Mouse (Mus musculus) MEL (cell line): ENCODE measurements around the gene Sgsm2. TPM values are rescaled to one million over a fixed set of nuclear protein-coding genes. Genes with fewer than 3 reads are reported as not detected.

Experiments
- DNase-seq: peaks from one replicate; pipeline ENCODE4 v3.0.0; 2011; ENCODE audit warnings: low read depth, low spot score
- H3K27ac ChIP-seq: 2 replicates; pipeline ENCODE4 v1.5.1; 2012; ENCODE audit warnings: low read depth, mild to moderate bottlenecking, control low read depth, low read length, moderate library complexity; ENCODE audit not compliant: control insufficient read depth
- H3K27me3 ChIP-seq, 2 experiments: fragments of 150-350 bp in 1 of 2; sonication (generic) in 1 of 2; 2 replicates each; pipeline ENCODE4 v1.6.1; 2012; ENCODE audit warnings: low read length in 2 of 2, mild to moderate bottlenecking in 2 of 2, improper control_type of control experiment in 1 of 2, moderate library complexity in 1 of 2; ENCODE audit not compliant: insufficient read depth in 2 of 2, control insufficient read depth in 1 of 2
- H3K36me3 ChIP-seq, 2 experiments: 2 replicates each; pipeline ENCODE4 v1.6.1; 2012 to 2014; ENCODE audit warnings: low read length in 2 of 2, improper control_type of control experiment in 1 of 2, inconsistent platforms in 1 of 2, mild to moderate bottlenecking in 1 of 2; ENCODE audit not compliant: insufficient read depth in 2 of 2, control insufficient read depth in 1 of 2
- H3K4me1 ChIP-seq, 2 experiments: fragments of 150-350 bp in 1 of 2; sonication (generic) in 1 of 2; 2 replicates each; pipeline ENCODE4 v1.6.1; 2012; ENCODE audit warnings: low read length in 2 of 2, improper control_type of control experiment in 1 of 2, mild to moderate bottlenecking in 1 of 2; ENCODE audit not compliant: insufficient read depth in 2 of 2, control insufficient read depth in 1 of 2
- H3K4me3 ChIP-seq, 2 experiments: fragments of 150-350 bp in 1 of 2; sonication (generic) in 1 of 2; 2 replicates each; pipeline ENCODE4 v1.5.1; 2012; ENCODE audit warnings: low read depth in 2 of 2, low read length in 2 of 2, mild to moderate bottlenecking in 2 of 2, moderate library complexity in 2 of 2, control low read depth in 1 of 2, improper control_type of control experiment in 1 of 2; ENCODE audit not compliant: control insufficient read depth in 1 of 2, insufficient read depth in 1 of 2
- H3K79me2 ChIP-seq: 2 replicates; pipeline ENCODE4 v1.6.1; 2012; ENCODE audit warnings: mild to moderate bottlenecking, low read length, moderate library complexity; ENCODE audit not compliant: control insufficient read depth, poor library complexity, insufficient read depth
- H3K9ac ChIP-seq: 2 replicates; pipeline ENCODE4 v1.6.1; 2012; ENCODE audit warnings: low read depth, mild to moderate bottlenecking, control low read depth, low read length, moderate library complexity; ENCODE audit not compliant: control insufficient read depth, poor library complexity, severe bottlenecking
- H3K9me3 ChIP-seq: fragments of 150-350 bp; sonication (generic); replicated peaks from 2 replicates; pipeline ENCODE4 v1.6.1; 2012; ENCODE audit warnings: mild to moderate bottlenecking, low read length, improper control_type of control experiment, moderate library complexity; ENCODE audit not compliant: insufficient read depth
- BHLHE40 ChIP-seq: IDR thresholded peaks from 2 replicates; pipeline ENCODE4 v1.6.1; 2012; ENCODE audit warnings: low read depth, mild to moderate bottlenecking, inconsistent platforms, low read length, improper control_type of control experiment, borderline replicate concordance
- CHD1 ChIP-seq: IDR thresholded peaks from 2 replicates; pipeline ENCODE4 v1.6.1; 2012; ENCODE audit warnings: low read depth, mild to moderate bottlenecking, inconsistent platforms, low read length, improper control_type of control experiment
- E2F4 ChIP-seq: IDR thresholded peaks from 2 replicates; pipeline ENCODE4 v1.6.1; 2011; ENCODE audit warnings: low read depth, low read length, improper control_type of control experiment, borderline replicate concordance
- ELF1 ChIP-seq: IDR thresholded peaks from 2 replicates; pipeline ENCODE4 v1.6.1; 2014; ENCODE audit warnings: low read depth, mild to moderate bottlenecking, inconsistent platforms, low read length, improper control_type of control experiment, moderate library complexity
- EP300 ChIP-seq, 2 experiments: IDR thresholded peaks; 2 replicates each; pipeline ENCODE4 v1.6.1; 2011; ENCODE audit warnings: improper control_type of control experiment in 2 of 2, low read length in 2 of 2, low read depth in 1 of 2, mild to moderate bottlenecking in 1 of 2
- GABPA ChIP-seq: IDR thresholded peaks from 2 replicates; pipeline ENCODE4 v1.6.1; 2012; ENCODE audit warnings: low read depth, mild to moderate bottlenecking, inconsistent platforms, low read length, improper control_type of control experiment, moderate library complexity
- GATA1 ChIP-seq: IDR thresholded peaks from 2 replicates; pipeline ENCODE4 v1.6.1; 2011; ENCODE audit warnings: low read depth, low read length, improper control_type of control experiment
- HCFC1 ChIP-seq: IDR thresholded peaks from 2 replicates; pipeline ENCODE4 v1.6.1; 2012; ENCODE audit warnings: low read depth, mild to moderate bottlenecking, inconsistent platforms, low read length, improper control_type of control experiment, moderate library complexity
- JUND ChIP-seq: IDR thresholded peaks from 2 replicates; pipeline ENCODE4 v1.6.1; 2011; ENCODE audit warnings: low read depth, mild to moderate bottlenecking, improper control_type of control experiment, low read length
- KAT2A ChIP-seq: conservative IDR thresholded peaks from 2 replicates; pipeline ENCODE4 v1.6.1; 2012; ENCODE audit warnings: low read depth, low read length, improper control_type of control experiment, inconsistent platforms
- MYB ChIP-seq: IDR thresholded peaks from 2 replicates; pipeline ENCODE4 v1.6.1; 2011; ENCODE audit warnings: mild to moderate bottlenecking, low read depth, low read length, improper control_type of control experiment
- POLR2A ChIP-seq, 2 experiments: IDR thresholded peaks; 2 replicates each; pipeline ENCODE4 v1.6.1; 2011 to 2012; ENCODE audit warnings: low read length in 2 of 2, mild to moderate bottlenecking in 2 of 2, control low read depth in 1 of 2, improper control_type of control experiment in 1 of 2, low read depth in 1 of 2, moderate library complexity in 1 of 2; ENCODE audit not compliant: control insufficient read depth in 1 of 2, insufficient read depth in 1 of 2, poor library complexity in 1 of 2
- POLR2AphosphoS5 ChIP-seq: IDR thresholded peaks from 2 replicates; pipeline ENCODE4 v1.6.1; 2012; ENCODE audit warnings: low read depth, borderline replicate concordance, mild to moderate bottlenecking, inconsistent platforms, low read length, moderate library complexity, mixed read lengths
- RAD21 ChIP-seq: IDR thresholded peaks from 2 replicates; pipeline ENCODE4 v1.6.1; 2011; ENCODE audit warnings: mild to moderate bottlenecking, low read depth, low read length, improper control_type of control experiment
- RCOR1 ChIP-seq: IDR thresholded peaks from 2 replicates; pipeline ENCODE4 v1.6.1; 2012; ENCODE audit warnings: low read depth, mild to moderate bottlenecking, inconsistent platforms, low read length, improper control_type of control experiment
- SMC3 ChIP-seq: IDR thresholded peaks from 2 replicates; pipeline ENCODE4 v1.6.1; 2011; ENCODE audit warnings: low read depth, low read length, improper control_type of control experiment
- TBP ChIP-seq: IDR thresholded peaks from 2 replicates; pipeline ENCODE4 v1.8.0; 2011; ENCODE audit warnings: low read depth, low read length, improper control_type of control experiment
- UBTF ChIP-seq: IDR thresholded peaks from 2 replicates; pipeline ENCODE4 v1.6.1; 2012; ENCODE audit warnings: low read depth, mild to moderate bottlenecking, inconsistent platforms, low read length, improper control_type of control experiment, moderate library complexity, borderline replicate concordance; ENCODE audit not compliant: insufficient read depth
- ZMIZ1 ChIP-seq: IDR thresholded peaks from 2 replicates; pipeline ENCODE4 v1.6.1; 2012; ENCODE audit warnings: low read depth, mild to moderate bottlenecking, inconsistent platforms, low read length, improper control_type of control experiment, moderate library complexity
- polyA plus RNA-seq, 2 experiments: library from polyadenylated mRNA; stranded (reverse) in 1 of 2; unstranded in 1 of 2; fragments of >175 nt in 1 of 2; fragments of >200 nt in 1 of 2; gene quantifications; 2 replicates each; pipeline versions ENCODE4 v1.2.1 to v1.2.4; 2012; ENCODE audit warnings: low replicate concordance in 2 of 2, low read depth in 1 of 2; ENCODE audit not compliant: insufficient read length in 2 of 2, insufficient read depth in 1 of 2, missing spikeins in 1 of 2
- total RNA-seq: library from RNA; depleted of rRNA; stranded (reverse); fragments of 300-350 nt; gene quantifications from 2 replicates; pipeline ENCODE4 v1.2.3, GENCODE M21; 2012

The Sgsm2 gene
- total and polyA plus RNA-seq, 3 experiments: 7.2 to 15.1 TPM; not detected in 1

DNA sequence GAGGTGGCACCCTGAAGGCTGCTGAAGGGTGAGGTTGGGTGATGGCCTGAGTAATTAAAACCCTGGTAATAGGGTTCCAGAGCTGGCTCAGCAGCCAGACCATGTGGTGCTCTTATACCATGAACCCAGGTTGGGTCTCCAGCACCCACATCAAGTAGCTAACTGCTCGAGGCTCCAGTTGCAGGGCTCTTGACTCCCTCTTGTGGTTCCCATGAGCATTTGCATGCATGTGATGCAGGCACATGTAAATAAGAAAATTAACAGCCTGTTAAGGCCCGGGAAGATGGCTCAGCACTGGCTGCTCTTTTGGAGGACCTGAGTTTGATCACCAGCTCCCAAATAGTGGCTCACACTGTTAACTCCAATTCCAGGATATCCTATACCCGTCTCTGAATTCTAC lies 51.1 kb downstream of the Sgsm2 start (continued):
- peak; percentile 70 for TF ChIP-seq SMC3
- TF ChIP-seq ELF1: no peak

DNA sequence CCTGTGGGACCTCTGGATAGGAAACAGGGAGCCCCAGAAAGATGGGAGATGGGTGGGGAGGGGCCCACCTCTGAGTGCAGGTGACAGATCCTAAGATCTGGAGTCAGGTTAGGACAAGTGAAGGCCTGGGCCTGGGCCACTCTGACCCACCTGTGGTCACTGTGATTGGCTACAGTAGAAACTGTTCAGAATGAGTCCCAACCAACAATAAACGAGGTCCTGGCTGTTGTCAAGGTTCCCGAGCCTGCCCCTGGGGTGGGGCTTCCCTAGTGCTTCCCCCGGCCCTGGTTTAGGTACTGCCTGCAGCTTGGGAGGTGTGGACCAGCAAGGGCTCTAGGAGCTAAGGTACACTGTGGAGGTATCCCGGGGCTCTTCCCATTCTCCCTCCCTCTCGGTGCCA lies 53.1 kb downstream of the Sgsm2 start:
- peaks cover 0 to 4% of the 10 kb centered on the region in 2 experiments; a peak in 2 of 4 replicates for H3K36me3 ChIP-seq
- no peak overlapping the region for H3K9ac ChIP-seq
- no peak overlapping the region for H3K27ac ChIP-seq
- DNase-seq: no peak
- H3K79me2 ChIP-seq: peaks cover 12% of the 10 kb centered on the region
- peaks cover 3 to 9% of the 10 kb centered on the region in 2 experiments; a peak in 3 of 4 replicates for H3K4me1 ChIP-seq
- H3K27me3 ChIP-seq: no peaks in the 10 kb centered on the region
- no peak for TF ChIP-seq HCFC1
- TF ChIP-seq JUND: no peak
- TF ChIP-seq E2F4: no peak
- TF ChIP-seq RCOR1: no peak
- H3K4me3 ChIP-seq: no peak overlapping the region
- no peaks in the 10 kb centered on the region for H3K9me3 ChIP-seq

DNA sequence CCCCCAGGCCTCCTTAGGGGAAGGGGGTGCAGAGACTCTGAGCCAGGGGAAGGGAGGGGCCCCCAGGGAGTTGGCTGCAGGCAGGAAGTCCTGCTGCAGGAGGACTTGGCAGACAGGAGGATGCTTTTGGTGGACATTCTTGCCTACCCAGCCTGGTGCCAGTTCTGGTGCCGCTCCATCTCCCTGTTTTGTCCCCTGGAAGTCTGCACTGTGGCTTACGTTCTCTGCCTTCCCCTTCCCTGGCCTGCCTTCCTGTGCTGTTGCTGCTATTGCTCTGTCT lies 53.5 kb downstream of the Sgsm2 start:
- Histone ChIP-seq H3K79me2 (peaks cover 12% of the 10 kb centered on the region), H3K36me3 (peaks cover 0 to 4% of the 10 kb centered on the region in 2 experiments; a peak in 2 of 4 replicates), H3K4me3 (no peak overlapping the region), H3K27ac (no peak overlapping the region), H3K9me3 (no peaks in the 10 kb centered on the region), H3K9ac (no peak overlapping the region), H3K27me3 (no peaks in the 10 kb centered on the region), H3K4me1 (peaks cover 3 to 9% of the 10 kb centered on the region in 2 experiments; a peak in 3 of 4 replicates)
- DNase-seq: no peak
- no peak for TF ChIP-seq POLR2AphosphoS5
- no peak for TF ChIP-seq HCFC1
- no peak for TF ChIP-seq MYB
- TF ChIP-seq UBTF: no peak
- TF ChIP-seq TBP: no peak
- TF ChIP-seq E2F4: no peak
- no peak for TF ChIP-seq GATA1
- TF ChIP-seq RAD21: no peak
- TF ChIP-seq CHD1: no peak
- TF ChIP-seq ZMIZ1: no peak
- TF ChIP-seq POLR2A (IDR thresholded peaks at IDR 0.05; ENCODE audit: control insufficient read depth in 1 of 2, insufficient read depth in 1 of 2, low read depth in 1 of 2, low read length in 2 of 2, poor library complexity in 1 of 2): no peak
- no peak for TF ChIP-seq KAT2A
- no peak for TF ChIP-seq ELF1
- TF ChIP-seq BHLHE40: no peak
- TF ChIP-seq GABPA: no peak
- TF ChIP-seq JUND: no peak
- TF ChIP-seq EP300 (IDR thresholded peaks at IDR 0.05; ENCODE audit: low read depth in 1 of 2, low read length in 2 of 2): no peak
